Mouse (Mus musculus) heart, adult 10 weeks (tissue): ENCODE data around the gene Pla2g1b. TPM values are rescaled to one million over a fixed set of nuclear protein-coding genes. Genes with fewer than 3 reads are reported as not detected.

Experiments
- polyA plus RNA-seq: library from polyadenylated mRNA; stranded (reverse); fragments of 350-450 nt; fragmentation: Illumina TruSeq; extraction: RNeasy Lipid Tissue Mini Kit (QIAGEN cat#74804); gene quantifications from one replicate; pipeline ENCODE4 v1.2.3, GENCODE M21; 2014; ENCODE audit warnings: low read depth, low replicate concordance

Pla2g1b gene
- not detected for polyA plus RNA-seq

DNA sequence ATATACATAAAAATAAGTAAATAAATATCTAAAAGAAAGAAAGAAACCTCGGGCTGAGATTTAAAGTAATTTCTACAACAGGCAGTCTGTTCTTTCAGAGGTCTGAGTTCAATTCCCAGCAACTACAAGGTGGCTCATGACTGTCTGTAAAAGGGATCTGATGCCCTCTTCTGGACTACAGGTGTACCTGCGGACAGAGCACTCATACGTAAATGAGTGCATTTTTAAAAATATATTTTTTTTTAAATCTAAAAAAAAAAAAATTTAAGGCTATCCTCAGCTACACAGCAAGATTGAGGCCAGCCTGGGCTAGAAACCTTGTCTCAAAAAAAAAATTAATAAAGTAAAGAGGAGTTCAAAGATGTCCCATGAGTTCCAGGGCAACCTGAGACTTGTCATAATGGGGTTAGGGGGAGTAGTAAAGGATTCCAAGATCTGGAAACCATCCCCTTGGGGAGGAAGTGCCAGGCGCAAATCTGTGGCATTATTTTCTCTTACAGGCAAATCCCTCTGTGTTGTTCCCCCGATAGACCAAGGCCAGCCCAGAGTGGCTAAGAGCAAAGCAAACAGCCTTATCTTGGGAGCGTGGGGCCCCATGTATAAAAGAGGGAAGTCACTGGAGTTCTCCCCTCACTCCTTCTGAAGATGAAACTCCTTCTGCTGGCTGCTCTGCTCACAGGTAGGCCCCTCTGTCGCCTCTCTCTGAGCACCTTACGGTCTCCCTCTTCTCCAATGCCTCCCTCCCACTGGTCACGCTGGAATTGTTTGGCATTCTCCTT lies at the start of gene Pla2g1b:
Gene Pla2g1b (plus strand): TSS at position 621 of the 779 bp plus-strand sequence.

DNA sequence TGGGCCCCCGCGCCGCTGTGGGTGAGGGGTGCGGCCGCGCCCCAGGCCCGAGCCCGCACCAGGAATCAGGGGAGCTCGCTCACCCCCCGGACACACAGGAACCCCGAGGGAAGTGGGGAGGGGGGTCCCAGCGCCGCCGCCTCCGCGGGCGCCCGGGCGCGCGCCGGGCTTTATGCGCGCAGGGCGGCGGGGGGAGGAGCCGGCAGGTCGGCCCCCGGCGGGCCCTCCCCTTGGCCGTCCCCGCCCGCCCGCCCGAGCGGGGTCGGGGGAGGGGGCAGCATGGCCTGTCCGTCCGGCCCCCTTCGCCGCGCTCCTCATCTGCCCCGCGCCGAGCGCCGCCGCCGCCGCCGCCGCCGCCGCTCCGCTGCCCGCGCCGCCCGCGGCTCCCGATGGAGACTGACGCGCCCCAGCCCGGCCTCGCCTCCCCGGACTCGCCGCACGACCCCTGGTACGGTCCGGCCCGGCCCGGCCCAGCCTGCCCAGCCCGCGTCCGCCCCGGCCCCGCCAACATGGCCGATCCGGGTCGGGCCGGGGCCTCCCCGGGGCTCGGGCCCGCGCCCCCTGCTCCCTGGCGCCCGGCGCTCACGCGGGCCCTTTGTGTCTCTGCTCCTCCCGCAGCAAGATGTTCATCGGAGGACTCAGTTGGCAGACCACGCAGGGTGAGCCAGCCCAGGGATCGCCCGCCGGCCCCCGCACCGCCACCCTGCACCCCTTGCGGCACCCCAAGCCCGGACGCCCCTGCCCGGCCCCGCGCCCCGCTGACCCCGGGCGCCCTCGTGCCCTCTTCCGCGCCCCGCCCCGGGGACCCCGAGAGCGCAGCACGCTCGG lies 36.5 kb upstream of the Pla2g1b start, which contains the start of gene Msi1:
Gene Msi1 (plus strand): TSS at position 241 of the 828 bp plus-strand sequence.

DNA sequence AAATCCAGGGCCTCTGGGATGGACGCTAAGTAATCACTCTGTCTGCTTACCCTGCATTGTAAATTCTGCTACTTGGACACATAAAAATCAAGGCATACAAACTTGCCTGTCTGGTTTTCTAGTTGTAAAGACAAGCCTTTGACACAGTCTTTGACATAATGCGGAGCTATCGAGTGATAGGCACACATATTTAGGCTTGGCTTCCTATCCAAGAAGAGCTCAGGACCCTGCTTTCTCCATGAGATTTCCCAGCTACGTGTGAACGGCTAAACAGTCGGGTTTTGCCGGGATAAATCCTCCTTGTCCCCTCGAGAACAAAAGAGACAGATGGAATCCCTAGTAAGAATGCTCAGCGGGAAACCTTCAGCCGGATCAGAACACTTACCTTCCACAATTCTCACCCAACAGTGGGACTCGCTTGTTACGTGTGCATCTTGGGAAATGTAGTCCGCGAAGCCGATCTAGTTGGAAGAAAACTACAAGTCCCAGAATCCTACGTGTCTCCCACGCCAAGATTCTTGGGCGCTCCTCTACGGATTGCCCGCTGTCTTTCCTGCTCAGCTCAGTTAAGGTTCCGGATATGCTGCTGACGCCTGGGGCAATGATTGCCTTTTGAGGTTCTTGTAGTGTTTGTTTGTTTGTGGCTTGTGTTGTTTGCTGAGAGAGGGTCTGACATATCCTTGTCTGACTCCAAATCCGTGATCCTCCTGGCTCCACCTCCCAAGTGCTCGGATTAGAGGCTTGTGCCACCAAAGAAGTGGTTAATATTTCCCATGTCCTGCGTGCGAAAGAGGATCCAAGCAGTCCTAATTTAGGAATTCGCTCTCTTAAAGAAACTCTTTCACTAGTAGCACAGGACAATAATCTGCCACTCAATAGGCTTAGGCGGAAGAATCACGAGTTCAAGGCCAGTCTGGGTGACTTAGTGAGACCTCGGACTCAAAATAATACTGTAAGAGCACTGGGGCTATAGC lies 18.2 kb downstream of the Pla2g1b start, which contains the start of gene Sirt4:
Gene Sirt4 (minus strand): TSS at position 779 of the 974 bp plus-strand sequence.

DNA sequence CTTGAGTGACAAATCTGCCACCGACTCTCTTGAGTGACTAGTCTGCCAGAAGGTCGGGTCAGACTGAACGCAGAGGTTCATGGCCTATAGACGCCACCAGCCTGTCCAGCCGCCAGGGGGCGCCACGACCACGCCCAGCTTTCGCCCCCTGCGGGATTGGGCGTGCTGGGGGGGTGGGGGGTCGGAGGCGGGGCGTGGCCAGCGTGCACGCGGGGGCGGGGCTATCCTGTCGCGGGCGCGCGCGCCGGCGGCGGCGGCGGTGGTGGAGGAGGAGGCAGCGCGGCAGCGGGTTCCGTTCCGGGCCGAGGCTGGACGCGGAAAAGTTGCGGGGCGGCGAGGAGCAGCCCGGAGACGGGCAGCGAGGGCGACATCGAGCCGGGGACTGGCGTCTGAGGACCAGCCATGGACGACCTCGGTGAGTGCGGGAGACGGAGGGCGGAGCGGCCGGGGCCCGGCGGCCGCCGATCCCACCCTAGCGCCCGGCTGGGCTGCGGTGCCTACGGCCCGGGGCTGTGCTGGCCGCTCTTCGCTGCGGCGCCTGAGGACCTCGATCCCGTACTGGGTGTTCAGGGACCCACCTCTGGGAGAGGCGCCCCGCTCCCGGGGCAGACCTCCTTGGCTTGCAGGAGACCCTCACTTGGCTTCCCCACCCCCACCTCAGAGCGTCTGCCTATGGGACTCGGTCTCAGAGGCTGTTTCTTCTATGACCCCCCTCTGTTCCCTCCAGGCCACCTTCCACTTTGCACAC lies 40.6 kb downstream of the Pla2g1b start, which contains the start of gene Pxn:
Gene Pxn (plus strand): TSS at position 223 of the 748 bp plus-strand sequence.

Other genes starting within 250 kb of the Pla2g1b start
- gene Pop5, start 230.4 kb upstream of the Pla2g1b start, polyA plus RNA-seq = 57.9 TPM
- 267 TPM for gene Rnf10, start 193.4 kb upstream of the Pla2g1b start, polyA plus RNA-seq
- gene Coq5, start 186.6 kb upstream of the Pla2g1b start, polyA plus RNA-seq = 119 TPM
- 76.2 TPM for gene Dynll1, start 165.3 kb upstream of the Pla2g1b start, polyA plus RNA-seq
- 20.9 TPM for gene Srsf9, start 139.1 kb upstream of the Pla2g1b start, polyA plus RNA-seq
- 27.9 TPM for gene Gatc, start 125.1 kb upstream of the Pla2g1b start, polyA plus RNA-seq
- 33.4 TPM for gene Triap1, start 125.0 kb upstream of the Pla2g1b start, polyA plus RNA-seq
- gene Cox6a1, start 117.3 kb upstream of the Pla2g1b start, polyA plus RNA-seq = 301 TPM
- 0.39 TPM for gene Msi1, start 36.7 kb upstream of the Pla2g1b start, polyA plus RNA-seq
- gene Sirt4, start 18.5 kb downstream of the Pla2g1b start, polyA plus RNA-seq = 27.2 TPM
- 39.8 TPM for gene Pxn, start 40.4 kb downstream of the Pla2g1b start, polyA plus RNA-seq
- gene Rplp0, start 93.2 kb downstream of the Pla2g1b start, polyA plus RNA-seq = 1,068 TPM
- 26.4 TPM for gene Gcn1l1, start 99.0 kb downstream of the Pla2g1b start, polyA plus RNA-seq
- 35.5 TPM for gene Rab35, start 165.6 kb downstream of the Pla2g1b start, polyA plus RNA-seq